Mouse (Mus musculus): ENCODE measurements around the gene Zbtb18. TPM values are rescaled to one million over a fixed set of nuclear protein-coding genes. Genes with fewer than 3 reads are reported as not detected.

Gene Zbtb18
- total RNA-seq (2017), result 46.5 and 53.8 TPM in 2 replicates

- ATAC-seq (replicated peaks in 1 of 2; ENCODE audit: insufficient read depth in 1 of 2, low FRiP score in 2 of 2, low TSS enrichment in 1 of 2, low read depth in 1 of 2, poor library complexity in 2 of 2, severe bottlenecking in 2 of 2), result no peak
Observed at GRCm38 (mm10) chr1:177442196-177442808, at the start of gene Zbtb18. Gene Zbtb18 (plus strand): TSS chr1:177442351.

GRCm38 (mm10) chr1:177397455-177397854 is 44.7 kb upstream of the Zbtb18 start:
- no peak for ATAC-seq (replicated peaks in 1 of 2; ENCODE audit: insufficient read depth in 1 of 2, low FRiP score in 2 of 2, low TSS enrichment in 1 of 2, low read depth in 1 of 2, poor library complexity in 2 of 2, severe bottlenecking in 2 of 2)

GRCm38 (mm10) chr1:177405170-177405569 is 37.0 kb upstream of the Zbtb18 start:
- ATAC-seq (replicated peaks in 1 of 2; ENCODE audit: insufficient read depth in 1 of 2, low FRiP score in 2 of 2, low TSS enrichment in 1 of 2, low read depth in 1 of 2, poor library complexity in 2 of 2, severe bottlenecking in 2 of 2), result no peak

GRCm38 (mm10) chr1:177408690-177409089 is 33.5 kb upstream of the Zbtb18 start:
- ATAC-seq (replicated peaks in 1 of 2; ENCODE audit: insufficient read depth in 1 of 2, low FRiP score in 2 of 2, low TSS enrichment in 1 of 2, low read depth in 1 of 2, poor library complexity in 2 of 2, severe bottlenecking in 2 of 2), result peak; percentile 63 to 82

DNA sequence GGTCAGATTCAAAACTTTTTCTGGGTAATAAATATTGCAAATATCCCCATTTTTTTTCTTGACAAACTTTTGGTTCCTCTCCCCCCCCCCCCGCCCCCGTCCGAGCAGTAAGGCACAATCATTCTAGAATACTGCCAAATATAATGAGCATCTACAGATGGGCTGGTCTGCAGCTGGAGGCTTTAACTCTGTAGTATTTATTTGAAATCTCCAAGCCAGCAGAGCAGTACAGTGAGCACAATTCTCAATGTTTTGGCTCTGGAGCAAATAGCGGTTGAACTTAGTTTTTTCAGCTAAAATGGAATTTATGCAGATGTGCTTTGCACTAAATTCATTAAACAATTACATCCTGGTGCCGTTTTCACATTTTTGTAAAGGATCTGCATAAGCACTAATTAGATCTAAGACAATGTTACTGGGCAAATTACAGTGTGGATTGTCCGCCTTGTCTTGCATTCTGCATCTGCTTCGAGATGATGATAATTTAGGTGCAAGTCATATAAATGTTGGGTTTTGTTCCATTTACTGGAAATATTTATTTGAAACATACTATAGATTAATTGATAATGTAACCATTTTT is 31.3 kb upstream of the Zbtb18 start:
- no peak for ATAC-seq (replicated peaks in 1 of 2; ENCODE audit: insufficient read depth in 1 of 2, low FRiP score in 2 of 2, low TSS enrichment in 1 of 2, low read depth in 1 of 2, poor library complexity in 2 of 2, severe bottlenecking in 2 of 2)

GRCm38 (mm10) chr1:177411359-177412358 is 30.5 kb upstream of the Zbtb18 start:
- ATAC-seq (replicated peaks in 1 of 2; ENCODE audit: insufficient read depth in 1 of 2, low FRiP score in 2 of 2, low TSS enrichment in 1 of 2, low read depth in 1 of 2, poor library complexity in 2 of 2, severe bottlenecking in 2 of 2), result no peak

DNA sequence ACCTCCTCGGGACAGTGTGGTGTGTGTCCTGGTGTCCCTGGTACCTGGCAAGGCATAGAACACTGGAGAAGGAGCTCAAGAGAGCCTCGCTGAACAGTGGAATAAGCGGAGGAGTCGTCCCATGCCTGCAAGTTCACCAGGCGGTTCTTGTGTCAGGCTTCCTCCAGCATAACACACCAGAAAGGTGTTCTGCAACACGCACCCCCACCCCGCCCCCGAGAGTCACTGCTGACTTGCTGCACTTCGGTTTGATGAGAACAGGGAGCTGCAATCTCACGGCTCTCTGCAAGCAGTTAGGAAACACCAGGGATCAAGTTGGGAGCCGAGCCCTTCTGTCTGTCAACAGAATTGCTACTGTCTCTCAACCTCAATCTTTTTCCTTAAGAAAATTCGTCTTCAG is 22.8 kb upstream of the Zbtb18 start:
- no peak for ATAC-seq (replicated peaks in 1 of 2; ENCODE audit: insufficient read depth in 1 of 2, low FRiP score in 2 of 2, low TSS enrichment in 1 of 2, low read depth in 1 of 2, poor library complexity in 2 of 2, severe bottlenecking in 2 of 2)

- ATAC-seq (replicated peaks in 1 of 2; ENCODE audit: insufficient read depth in 1 of 2, low FRiP score in 2 of 2, low TSS enrichment in 1 of 2, low read depth in 1 of 2, poor library complexity in 2 of 2, severe bottlenecking in 2 of 2), result no peak
Observed at GRCm38 (mm10) chr1:177420126-177420525, 22.0 kb upstream of the Zbtb18 start.

- ATAC-seq (replicated peaks in 1 of 2; ENCODE audit: insufficient read depth in 1 of 2, low FRiP score in 2 of 2, low TSS enrichment in 1 of 2, low read depth in 1 of 2, poor library complexity in 2 of 2, severe bottlenecking in 2 of 2), result no peak
Observed at GRCm38 (mm10) chr1:177427862-177428261, 14.3 kb upstream of the Zbtb18 start.

GRCm38 (mm10) chr1:177428338-177428737 is 13.8 kb upstream of the Zbtb18 start:
- no peak for ATAC-seq (replicated peaks in 1 of 2; ENCODE audit: insufficient read depth in 1 of 2, low FRiP score in 2 of 2, low TSS enrichment in 1 of 2, low read depth in 1 of 2, poor library complexity in 2 of 2, severe bottlenecking in 2 of 2)

DNA sequence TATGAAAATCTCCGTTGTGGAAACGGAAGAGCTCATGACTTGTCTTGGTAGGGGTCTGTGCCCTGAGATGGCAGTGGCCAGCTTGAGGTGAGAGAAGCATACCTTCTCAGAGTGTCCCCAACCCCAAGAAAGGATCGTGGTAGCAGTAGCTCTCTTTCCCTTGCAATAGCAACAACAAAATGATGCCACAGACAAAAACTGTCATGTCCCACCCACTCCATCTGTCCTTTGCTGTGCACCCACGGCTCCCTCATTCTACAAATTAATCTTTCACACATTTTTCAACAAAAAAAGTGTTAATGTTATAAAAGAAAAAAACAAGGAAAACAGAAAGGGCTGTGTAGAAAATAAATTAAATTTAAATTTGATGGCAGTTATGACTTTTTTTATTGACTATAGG is 13.1 kb upstream of the Zbtb18 start:
- no peak for ATAC-seq (replicated peaks in 1 of 2; ENCODE audit: insufficient read depth in 1 of 2, low FRiP score in 2 of 2, low TSS enrichment in 1 of 2, low read depth in 1 of 2, poor library complexity in 2 of 2, severe bottlenecking in 2 of 2)

GRCm38 (mm10) chr1:177440411-177440810 is 1.7 kb upstream of the Zbtb18 start:
- no peak for ATAC-seq (replicated peaks in 1 of 2; ENCODE audit: insufficient read depth in 1 of 2, low FRiP score in 2 of 2, low TSS enrichment in 1 of 2, low read depth in 1 of 2, poor library complexity in 2 of 2, severe bottlenecking in 2 of 2)

GRCm38 (mm10) chr1:177440981-177441491 is 1.1 kb upstream of the Zbtb18 start:
- ATAC-seq (replicated peaks in 1 of 2; ENCODE audit: insufficient read depth in 1 of 2, low FRiP score in 2 of 2, low TSS enrichment in 1 of 2, low read depth in 1 of 2, poor library complexity in 2 of 2, severe bottlenecking in 2 of 2), result 0 out of 4 replicates have a peak, but pooled peaks of 1 of the 2 experiments have one; percentile 0

DNA sequence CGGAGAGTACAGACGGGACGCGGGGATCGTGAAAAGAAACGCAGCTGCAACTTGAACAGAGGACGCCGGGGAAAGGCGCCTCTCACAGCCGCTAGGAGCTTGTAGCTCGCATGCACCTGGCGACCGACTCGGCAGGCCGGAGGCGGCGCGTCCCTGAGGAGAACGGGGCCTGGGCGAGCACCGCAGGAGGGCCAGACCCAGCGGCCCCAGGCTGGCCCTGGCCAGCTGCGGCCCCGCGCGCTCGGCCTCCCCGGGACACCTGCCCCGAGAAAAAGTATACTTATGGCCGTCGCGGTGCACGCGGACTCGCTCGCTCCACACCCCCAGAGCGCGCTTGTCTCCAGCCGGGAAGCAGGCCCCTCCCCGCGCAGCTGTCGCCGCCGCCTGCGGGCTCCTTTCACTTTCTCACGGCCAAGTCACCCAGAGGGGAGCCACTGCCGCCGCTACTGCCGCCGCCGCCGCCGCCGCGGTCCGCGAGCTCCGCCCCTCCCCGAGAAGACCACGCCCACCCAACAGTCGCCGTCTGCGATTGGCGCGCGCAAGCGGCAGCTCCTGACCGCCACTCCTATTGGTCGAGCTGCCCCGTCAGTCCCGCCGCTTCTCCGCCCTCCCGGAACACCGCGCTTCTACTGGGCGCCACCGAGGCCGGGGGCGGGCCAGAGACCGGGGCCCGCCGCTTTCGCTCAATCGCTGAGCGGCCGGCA is 507 bp upstream of the Zbtb18 start:
- peak; percentile 91 to 92 for ATAC-seq (replicated peaks in 1 of 2; ENCODE audit: insufficient read depth in 1 of 2, low FRiP score in 2 of 2, low TSS enrichment in 1 of 2, low read depth in 1 of 2, poor library complexity in 2 of 2, severe bottlenecking in 2 of 2)

DNA sequence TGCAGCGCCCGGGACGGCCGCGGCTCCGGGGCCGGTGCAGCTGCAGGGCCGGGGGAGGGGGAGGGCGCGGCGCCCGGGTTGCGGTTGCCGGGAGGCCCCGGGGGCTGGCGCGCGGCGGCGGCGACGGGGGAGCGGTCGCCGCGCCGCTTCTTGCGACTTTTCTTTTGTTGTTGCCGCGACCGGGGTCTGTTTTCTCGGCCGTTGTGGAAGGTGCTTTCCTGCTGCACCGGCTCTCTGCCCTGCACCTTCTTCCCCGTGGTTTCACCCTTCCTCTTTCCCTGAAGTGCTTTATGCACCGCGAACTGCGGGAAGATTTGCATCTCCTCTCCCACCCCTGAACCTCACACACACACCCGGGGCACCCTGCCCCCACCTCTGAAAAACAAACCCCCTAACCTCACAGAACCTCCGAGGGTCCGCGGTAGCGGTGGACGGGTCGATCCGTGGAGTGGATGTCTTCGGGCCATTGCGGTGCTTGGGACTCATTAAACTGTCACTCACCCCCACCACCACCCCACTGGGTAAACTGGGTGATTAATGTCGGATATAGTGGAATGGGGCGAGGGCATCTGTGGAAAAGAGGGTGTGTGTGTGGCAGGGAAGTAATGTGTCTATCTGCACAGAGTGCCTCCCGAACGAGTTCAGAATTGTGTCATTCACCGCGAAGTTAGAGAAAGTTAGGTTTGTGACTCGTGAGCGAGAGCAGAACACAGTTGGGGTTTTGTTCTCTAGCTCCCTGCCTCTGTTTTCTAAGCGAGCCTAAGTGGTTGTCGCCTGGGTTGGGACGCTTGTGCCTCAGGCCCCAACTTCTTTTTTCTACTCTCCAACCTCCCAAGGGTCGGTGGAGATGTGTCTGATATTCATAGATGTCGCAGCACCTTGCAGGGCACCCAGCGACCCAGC is 921 bp downstream of the Zbtb18 start:
- ATAC-seq (replicated peaks in 1 of 2; ENCODE audit: insufficient read depth in 1 of 2, low FRiP score in 2 of 2, low TSS enrichment in 1 of 2, low read depth in 1 of 2, poor library complexity in 2 of 2, severe bottlenecking in 2 of 2), result peak; percentile 14 to 30; a peak in 3 of 4 replicates

DNA sequence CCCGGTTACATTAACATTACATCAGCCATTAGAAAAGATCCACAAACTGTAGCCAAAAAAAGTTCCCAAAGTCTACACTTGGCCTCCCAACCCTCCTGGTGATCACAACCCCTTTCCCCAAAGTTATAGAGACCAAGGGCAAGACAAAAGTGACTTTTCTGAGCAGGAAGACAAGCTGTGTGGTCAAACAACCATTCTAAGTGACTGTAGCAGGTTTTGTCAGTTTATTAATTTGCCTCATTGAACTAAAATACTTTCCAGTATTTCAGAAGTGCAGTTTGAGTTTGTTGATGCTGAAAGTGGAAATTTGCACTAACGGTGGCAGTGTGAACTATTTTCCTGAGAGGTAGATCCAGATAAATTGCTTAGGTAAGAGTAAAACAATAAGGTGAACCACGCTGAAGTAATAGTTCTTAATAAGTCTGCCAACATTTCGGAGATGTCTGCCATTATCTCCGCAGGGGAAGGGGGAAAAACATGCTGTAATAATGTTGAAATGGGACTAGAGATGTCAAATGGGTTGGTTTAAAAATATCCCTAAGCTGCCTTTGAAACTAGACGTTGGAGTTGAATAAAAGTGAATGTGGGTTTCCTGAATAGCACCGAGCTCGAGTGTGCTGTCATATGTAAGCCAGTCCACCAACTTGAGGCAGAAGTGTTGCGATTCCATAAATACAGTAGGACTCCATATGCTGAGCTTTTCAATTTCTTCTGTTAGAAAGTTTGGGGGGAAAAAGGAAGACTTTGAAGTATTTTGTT is 1.8 kb downstream of the Zbtb18 start:
- no peak for ATAC-seq (replicated peaks in 1 of 2; ENCODE audit: insufficient read depth in 1 of 2, low FRiP score in 2 of 2, low TSS enrichment in 1 of 2, low read depth in 1 of 2, poor library complexity in 2 of 2, severe bottlenecking in 2 of 2)
